Mouse (Mus musculus): Measurements from ENCODE around the gene Gm21775. TPM values are rescaled to one million over a fixed set of nuclear protein-coding genes. Genes with fewer than 3 reads are reported as not detected.
"Not testable (repeated sequence)": the region's sequence is repeated elsewhere in the genome, so short reads cannot be mapped to it uniquely, and the experiment has no call there.

The Gm21775 gene
- polyA plus RNA-seq (2012; ENCODE audit: insufficient read depth, insufficient read length, low replicate concordance, missing spikeins): not detected in 2 replicates

DNA sequence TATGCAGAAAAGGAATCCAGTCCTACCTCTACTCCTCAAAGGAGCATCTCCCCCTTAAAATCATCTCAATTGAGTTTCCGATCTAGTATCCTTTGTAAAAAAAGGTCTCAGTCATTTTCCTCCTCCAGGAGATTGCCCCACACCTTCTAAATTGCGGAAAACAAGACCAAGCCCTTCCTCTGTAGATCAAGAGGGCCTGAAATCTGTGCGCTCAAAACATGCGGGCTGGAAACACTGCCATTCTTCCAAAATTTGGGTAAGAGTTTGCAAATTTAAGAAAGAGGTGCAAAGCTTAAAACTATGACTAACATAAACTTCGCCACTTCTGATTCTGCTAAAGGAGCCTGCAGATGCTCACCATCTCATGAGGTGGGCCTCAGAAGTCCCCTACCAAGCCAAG lies at the start of gene Gm21775:
Gene Gm21775 (plus strand): TSS at position 301 of the 400 bp plus-strand sequence.
- not testable (repeated sequence) for H3K4me3 ChIP-seq (ENCODE audit: insufficient read depth, low read depth, low read length); H3K27ac ChIP-seq (ENCODE audit: insufficient read depth, low read depth, low read length); H3K4me1 ChIP-seq (ENCODE audit: control insufficient read depth, insufficient read depth, low read length)
- WGBS: 80% methylated on average over 5 of the region's 5 CpGs

DNA sequence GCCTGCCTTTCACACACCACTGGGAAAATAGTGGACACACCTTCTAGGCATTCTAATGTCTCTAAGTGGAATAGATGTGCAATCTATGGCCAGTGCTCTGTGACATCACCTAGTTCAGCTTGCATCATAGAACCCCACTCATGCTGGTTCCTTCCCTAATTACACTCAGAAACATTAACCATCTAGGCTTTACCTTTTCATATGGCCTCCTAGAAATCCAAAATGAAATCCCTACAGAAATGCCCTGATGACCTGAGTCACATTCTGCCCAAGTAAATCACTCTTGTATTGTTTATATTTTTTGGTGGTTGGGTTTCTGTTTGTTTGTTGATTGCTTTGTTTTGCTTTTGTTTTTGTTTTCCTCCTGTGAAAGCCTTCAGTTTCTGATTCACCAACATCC lies 17.3 kb upstream of the Gm21775 start, which contains the start of gene Gm20737:
Gene Gm20737 (minus strand): TSS at position 101 of the 400 bp plus-strand sequence.
- H3K4me3 ChIP-seq (ENCODE audit: insufficient read depth, low read depth, low read length): not testable (repeated sequence)

More for the DNA sequence above, 17.3 kb upstream of the Gm21775 start, which contains the start of gene Gm20737:
- not testable (repeated sequence) for H3K27ac ChIP-seq (ENCODE audit: insufficient read depth, low read depth, low read length); H3K4me1 ChIP-seq (ENCODE audit: control insufficient read depth, insufficient read depth, low read length)

Other genes with a start within 250 kb of the Gm21775 start
- gene Gm20834, start 228.9 kb upstream of the Gm21775 start, polyA plus RNA-seq (2012; ENCODE audit: insufficient read depth, insufficient read length, low replicate concordance, missing spikeins): not detected in 2 replicates
- not detected in 2 replicates for gene Gm28510, start 140.7 kb upstream of the Gm21775 start, polyA plus RNA-seq (2012; ENCODE audit: insufficient read depth, insufficient read length, low replicate concordance, missing spikeins)
- gene Gm20737, start 17.4 kb upstream of the Gm21775 start, polyA plus RNA-seq (2012; ENCODE audit: insufficient read depth, insufficient read length, low replicate concordance, missing spikeins): not detected in 2 replicates
- not detected in 2 replicates for gene Gm21900, start 62.9 kb downstream of the Gm21775 start, polyA plus RNA-seq (2012; ENCODE audit: insufficient read depth, insufficient read length, low replicate concordance, missing spikeins)
- not detected in 2 replicates for gene Gm20777, start 199.0 kb downstream of the Gm21775 start, polyA plus RNA-seq (2012; ENCODE audit: insufficient read depth, insufficient read length, low replicate concordance, missing spikeins)